In the genomic region with DNA sequence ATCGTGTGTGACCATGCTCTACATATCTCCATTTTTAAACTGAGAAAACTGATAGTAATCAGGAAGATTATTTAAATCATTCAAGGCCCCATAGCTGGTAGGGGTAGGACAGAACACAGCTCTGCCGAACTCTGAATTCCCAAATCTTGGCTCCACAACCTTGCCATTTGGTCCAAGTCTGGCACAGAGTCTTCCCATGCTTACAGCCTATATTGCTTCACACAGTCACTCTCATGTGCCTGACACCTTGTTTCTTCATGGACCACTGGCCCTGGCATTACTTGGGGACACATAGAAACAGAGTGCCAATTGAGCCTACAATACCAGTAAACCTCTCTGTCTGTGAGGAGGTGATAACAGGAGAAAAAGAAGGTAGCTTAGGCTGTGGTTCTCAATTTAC, we compare ENCODE assay signal across 25 mouse cellular contexts.
A peak's percentile ranks its signal among the peaks of the same experiment; 100 is the strongest.
DNase-seq lines count a peak whose midpoint lies in the region; ATAC-seq and TF ChIP-seq lines count a peak whose summit lies in the region.
"Had no signal": no experiment of that assay in that cellular context is flagged by ENCODE, and none has a peak within 500 bp of the region (broad histone marks: within the 10 kb centered on the region; RNA-seq: fewer than 3 reads in every experiment).

No protein-coding gene starts in this region.

- H3K27me3 ChIP-seq in embryonic facial prominence, embryonic 13.5 days = no peaks in the 10 kb centered on the region
- no peaks in the 10 kb centered on the region for H3K27me3 ChIP-seq in embryonic facial prominence, embryonic 10.5 days (replicated peaks; ENCODE audit: low read depth, poor library complexity, severe bottlenecking)
- H3K27me3 ChIP-seq in lung, embryonic 15.5 days = no peaks in the 10 kb centered on the region
- H3K27me3 ChIP-seq in stomach, postnatal 0 days (ENCODE audit: control insufficient read depth, insufficient read depth, low read length) = no peaks in the 10 kb centered on the region
- H3K27me3 ChIP-seq: CH12.LX, Patski had no signal

- TF ChIP-seq EP300 in stomach, postnatal 0 days (optimal IDR thresholded peaks at IDR 0.05) = no peak

- H3K4me1 ChIP-seq in embryonic facial prominence, embryonic 13.5 days = peaks cover 17% of the 10 kb centered on the region; the same call in 1 of the 2 replicates
- H3K4me1 ChIP-seq in embryonic facial prominence, embryonic 10.5 days = peaks cover 13% of the 10 kb centered on the region
- H3K4me1 ChIP-seq in lung, embryonic 15.5 days = peaks cover 7% of the 10 kb centered on the region; the same call in 1 of the 2 replicates
- no peaks in the 10 kb centered on the region for H3K4me1 ChIP-seq in stomach, postnatal 0 days (replicated peaks; ENCODE audit: control insufficient read depth, insufficient read depth)

- H3K4me2 ChIP-seq in embryonic facial prominence, embryonic 13.5 days = no peak overlapping the region
- H3K4me2 ChIP-seq in lung, embryonic 15.5 days = no peak overlapping the region
- H3K4me2 ChIP-seq in stomach, postnatal 0 days (replicated peaks; ENCODE audit: low read depth) = no peak overlapping the region
- H3K4me2 ChIP-seq: forebrain, embryonic 12.5 days had no signal

- H3K9me3 ChIP-seq in embryonic facial prominence, embryonic 13.5 days = peaks cover 4% of the 10 kb centered on the region; the same call in 1 of the 2 replicates
- 0 out of 2 replicates have a peak, but pooled peaks cover 4% of the 10 kb centered on the region for H3K9me3 ChIP-seq in embryonic facial prominence, embryonic 10.5 days
- H3K9me3 ChIP-seq in lung, embryonic 15.5 days = no peaks in the 10 kb centered on the region
- H3K9me3 ChIP-seq in stomach, postnatal 0 days (ENCODE audit: control insufficient read depth, low read length) = no peaks in the 10 kb centered on the region
- H3K9me3 ChIP-seq: forebrain, embryonic 10.5 days; forebrain, embryonic 12.5 days had no signal

- ATAC-seq in embryonic facial prominence, embryonic 13.5 days (ENCODE audit: insufficient number of reproducible peaks, insufficient read depth, low FRiP score, low TSS enrichment, low read depth) = no peak
- no peak for ATAC-seq in lung, embryonic 15.5 days (ENCODE audit: borderline replicate concordance, extremely low read depth, low FRiP score, low TSS enrichment)
- no peak for ATAC-seq in stomach, postnatal 0 days (ENCODE audit: low FRiP score, low TSS enrichment)
- ATAC-seq: activated CD4-positive, CD25-positive, alpha-beta regulatory T cell, adult 4 months; CD4-positive, CD25-positive, alpha-beta regulatory T cell, adult 4 months; forebrain, embryonic 14.5 days; forebrain, embryonic 16.5 days; Patski had no signal

- no peak overlapping the region for H3K9ac ChIP-seq in embryonic facial prominence, embryonic 13.5 days
- no peak overlapping the region for H3K9ac ChIP-seq in lung, embryonic 15.5 days
- H3K9ac ChIP-seq in stomach, postnatal 0 days (ENCODE audit: low read length) = no peak overlapping the region
- H3K9ac ChIP-seq: forebrain, embryonic 12.5 days had no signal

- TF ChIP-seq CTCF in stomach, postnatal 0 days (IDR thresholded peaks at IDR 0.05; ENCODE audit: low read depth) = no peak

- no peak overlapping the region for H3K4me3 ChIP-seq in embryonic facial prominence, embryonic 13.5 days
- H3K4me3 ChIP-seq in embryonic facial prominence, embryonic 10.5 days = no peak overlapping the region
- no peak overlapping the region for H3K4me3 ChIP-seq in lung, embryonic 15.5 days
- no peak overlapping the region for H3K4me3 ChIP-seq in stomach, postnatal 0 days (ENCODE audit: low read depth, low read length)
- H3K4me3 ChIP-seq: erythroblast, embryonic 14.5 days; forebrain, embryonic 10.5 days; forebrain, embryonic 12.5 days had no signal

- no peaks in the 10 kb centered on the region for H3K36me3 ChIP-seq in embryonic facial prominence, embryonic 13.5 days
- no peaks in the 10 kb centered on the region for H3K36me3 ChIP-seq in embryonic facial prominence, embryonic 10.5 days (replicated peaks)
- no peaks in the 10 kb centered on the region for H3K36me3 ChIP-seq in lung, embryonic 15.5 days
- H3K36me3 ChIP-seq in stomach, postnatal 0 days (ENCODE audit: control insufficient read depth, insufficient read depth, low read length) = no peaks in the 10 kb centered on the region
- H3K36me3 ChIP-seq: forebrain, embryonic 10.5 days; forebrain, embryonic 12.5 days; G1E had no signal

- peak; percentile 57 to 73 for DNase-seq in cerebellum, postnatal 10 days
- DNase-seq in cerebellum, adult 18-20 months = no peak
- no peak for DNase-seq in embryonic facial prominence, embryonic 10.5 days (ENCODE audit: low spot score)
- no peak for DNase-seq in lung, postnatal 25 days (ENCODE audit: low spot score)
- no peak for DNase-seq in stomach, postnatal 0 days (ENCODE audit: low spot score)
- no peak for DNase-seq in left cerebral cortex, adult 11 months (ENCODE audit: low spot score)
- DNase-seq: adrenal gland, adult 8-10 months; adrenal gland, postnatal 14 days; adrenal gland, postnatal 36 days; B cell, adult 2 months; cerebellum, adult 2 months; cerebellum, adult 9-10 months; cerebellum, postnatal 25 days had no signal

- 97% methylated on average over 2 of the region's 2 CpGs for WGBS in embryonic facial prominence, embryonic 13.5 days
- 88% methylated on average over 2 of the region's 2 CpGs for WGBS in embryonic facial prominence, embryonic 10.5 days
- WGBS in lung, embryonic 15.5 days = 89% methylated on average over 2 of the region's 2 CpGs
- WGBS in stomach, postnatal 0 days = 92% methylated on average over 2 of the region's 2 CpGs

- peak overlapping the region; percentile 35; the same call in 1 of the 2 replicates for H3K27ac ChIP-seq in embryonic facial prominence, embryonic 13.5 days
- no peak overlapping the region for H3K27ac ChIP-seq in embryonic facial prominence, embryonic 10.5 days (replicated peaks)
- 0 out of 2 replicates have a peak overlapping the region, but pooled peaks have one; percentile 10 for H3K27ac ChIP-seq in lung, embryonic 15.5 days
- 0 out of 2 replicates have a peak overlapping the region, but pooled peaks have one; percentile 40 for H3K27ac ChIP-seq in stomach, postnatal 0 days (replicated peaks)
- H3K27ac ChIP-seq: forebrain, embryonic 10.5 days; forebrain, embryonic 12.5 days had no signal

Comparison
In these comparisons a context has a peak if more than half of its experiments do, and no peak if none do; other contexts are left out.
1. DNase-seq: peak in cerebellum, postnatal 10 days (2 of 2); none in cerebellum, adult 18-20 months (0 of 2), embryonic facial prominence, embryonic 10.5 days (single experiment), lung, postnatal 25 days (single experiment), stomach, postnatal 0 days (single experiment) and left cerebral cortex, adult 11 months (single experiment).